Mouse (Mus musculus) brain, adult 2 months (tissue): ENCODE results near the gene Artn.

ENCODE experiments used
- DNase-seq: peaks from one replicate; pipeline ENCODE4 v3.0.0; 2011; ENCODE audit warnings: low read depth, low spot score

Artn gene

DNA sequence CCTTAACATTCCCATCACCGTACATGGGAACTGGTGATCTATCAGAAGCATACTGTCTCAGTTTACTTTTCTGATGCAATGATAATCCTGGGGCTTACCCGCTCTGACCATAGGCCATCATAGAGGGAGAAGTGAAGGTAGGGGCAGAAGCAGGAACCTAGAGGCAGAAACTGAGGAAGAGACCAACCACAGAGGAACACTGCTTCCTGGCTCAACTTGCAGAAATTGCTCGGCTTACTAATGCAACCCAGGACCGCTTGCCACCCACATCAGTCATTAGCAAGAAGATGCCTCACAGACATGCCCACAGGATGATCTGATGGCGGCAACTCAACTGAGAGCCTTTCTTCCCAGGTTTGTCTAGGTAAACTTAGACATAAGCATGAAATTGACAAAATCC is 10.8 kb downstream of the Artn start:
- DNase-seq = no peak

DNA sequence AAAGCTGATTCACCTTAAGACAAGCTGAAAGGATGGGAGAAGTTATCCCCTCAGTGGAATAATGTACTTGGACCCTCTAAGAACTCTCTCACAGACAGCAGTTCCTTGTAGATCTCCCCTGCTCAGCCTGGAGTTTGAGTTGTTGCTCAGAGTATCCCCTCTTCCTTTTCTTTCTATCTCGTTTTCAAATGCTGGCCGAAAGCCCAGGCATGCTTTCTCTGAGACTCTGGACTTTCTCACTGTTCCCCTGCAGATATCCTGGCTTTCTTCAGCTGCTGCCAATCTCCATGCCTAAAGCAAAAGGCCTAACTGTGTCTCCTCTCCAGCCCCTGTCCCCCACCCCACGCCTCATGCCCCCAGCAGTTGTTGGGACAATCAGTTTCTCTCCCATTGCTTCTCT is 11.3 kb downstream of the Artn start:
- DNase-seq = no peak

DNA sequence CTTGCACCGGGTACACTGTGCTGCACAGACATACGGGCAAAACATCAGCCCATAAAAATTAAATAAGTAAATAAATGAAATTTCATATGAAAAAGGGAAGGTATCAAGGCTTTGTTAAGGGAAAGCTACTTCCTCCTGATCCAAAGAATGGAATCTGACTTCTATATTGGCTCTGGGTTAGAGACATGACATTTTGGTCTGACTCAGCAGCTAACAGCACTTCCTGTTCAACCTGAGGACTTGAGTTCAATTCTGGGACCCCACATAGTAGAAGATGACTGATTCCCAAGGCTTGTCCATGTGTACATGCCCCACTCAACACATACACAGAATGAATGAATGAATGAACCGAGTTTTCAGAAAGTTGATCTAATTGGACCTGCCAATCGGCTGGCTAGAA is 11.7 kb downstream of the Artn start:
- no peak for DNase-seq

DNA sequence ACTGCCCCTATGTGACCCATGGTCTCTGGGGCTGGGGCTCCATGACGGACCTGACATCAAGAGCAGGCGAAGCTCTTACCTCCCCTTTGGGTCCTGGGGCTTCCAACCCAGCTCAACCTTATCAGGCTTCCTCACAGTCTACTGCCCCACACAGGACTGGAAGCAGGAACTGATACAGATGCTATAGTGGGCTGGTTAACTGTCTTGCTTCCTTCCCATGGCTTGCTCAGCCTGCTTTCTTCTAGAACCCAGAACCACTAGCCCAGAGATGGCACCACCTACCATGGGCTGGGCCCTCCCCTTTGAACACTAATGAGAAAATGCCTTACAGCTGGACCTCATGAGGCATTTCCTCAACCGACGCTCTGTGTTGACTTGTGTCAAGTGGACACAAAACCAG is 12.2 kb downstream of the Artn start:
- DNase-seq = no peak

DNA sequence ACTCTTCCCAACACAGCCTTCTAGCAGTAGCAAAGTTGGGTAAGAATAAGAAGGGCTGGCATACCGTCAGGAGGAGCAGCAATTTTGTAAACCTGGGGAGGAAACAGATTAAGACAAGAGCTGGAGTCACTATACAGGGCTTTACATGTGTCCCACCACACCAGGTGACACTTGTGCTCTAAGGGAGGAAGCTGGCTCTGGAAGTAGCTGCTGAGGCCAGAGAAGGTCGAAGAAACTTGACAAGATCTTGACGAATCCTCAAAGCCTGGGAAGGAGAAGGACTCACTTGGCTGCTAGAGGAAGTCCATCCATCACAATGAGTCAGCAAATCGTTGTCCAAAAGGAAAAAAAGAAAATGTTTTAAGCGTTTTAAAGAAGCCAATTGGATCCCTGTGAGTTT is 13.2 kb downstream of the Artn start:
- DNase-seq = no peak

DNA sequence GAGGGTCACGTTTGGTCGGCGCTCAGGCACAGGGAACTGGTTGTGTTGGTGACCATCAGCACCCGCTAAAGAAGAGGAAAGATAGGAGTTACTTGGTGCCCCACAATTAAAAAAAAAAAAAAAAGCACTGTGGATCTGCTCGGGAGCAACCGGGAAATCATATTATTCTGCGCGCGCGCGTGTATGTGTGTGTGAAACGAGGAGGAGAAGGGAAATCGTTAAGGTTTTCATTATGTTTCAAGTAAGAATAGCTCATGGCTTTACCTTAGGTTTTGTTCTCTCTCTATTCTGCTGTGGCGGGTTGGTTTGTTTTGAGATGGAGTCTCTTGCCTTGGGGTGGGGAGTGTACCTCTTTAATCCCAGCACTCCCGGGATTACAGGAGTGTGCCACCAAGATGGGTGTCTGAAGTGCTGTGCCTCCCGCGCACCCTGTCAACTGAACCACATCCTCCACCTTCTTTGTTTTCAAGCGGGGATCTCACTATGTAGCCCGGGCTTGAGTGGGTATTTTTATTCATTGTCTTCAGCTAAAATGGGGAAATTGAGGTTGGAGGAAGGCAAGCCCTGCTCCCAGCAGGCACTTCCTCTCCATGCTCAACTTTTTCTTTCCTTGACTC is 14.0 kb downstream of the Artn start:
- DNase-seq = peak; percentile 60

DNA sequence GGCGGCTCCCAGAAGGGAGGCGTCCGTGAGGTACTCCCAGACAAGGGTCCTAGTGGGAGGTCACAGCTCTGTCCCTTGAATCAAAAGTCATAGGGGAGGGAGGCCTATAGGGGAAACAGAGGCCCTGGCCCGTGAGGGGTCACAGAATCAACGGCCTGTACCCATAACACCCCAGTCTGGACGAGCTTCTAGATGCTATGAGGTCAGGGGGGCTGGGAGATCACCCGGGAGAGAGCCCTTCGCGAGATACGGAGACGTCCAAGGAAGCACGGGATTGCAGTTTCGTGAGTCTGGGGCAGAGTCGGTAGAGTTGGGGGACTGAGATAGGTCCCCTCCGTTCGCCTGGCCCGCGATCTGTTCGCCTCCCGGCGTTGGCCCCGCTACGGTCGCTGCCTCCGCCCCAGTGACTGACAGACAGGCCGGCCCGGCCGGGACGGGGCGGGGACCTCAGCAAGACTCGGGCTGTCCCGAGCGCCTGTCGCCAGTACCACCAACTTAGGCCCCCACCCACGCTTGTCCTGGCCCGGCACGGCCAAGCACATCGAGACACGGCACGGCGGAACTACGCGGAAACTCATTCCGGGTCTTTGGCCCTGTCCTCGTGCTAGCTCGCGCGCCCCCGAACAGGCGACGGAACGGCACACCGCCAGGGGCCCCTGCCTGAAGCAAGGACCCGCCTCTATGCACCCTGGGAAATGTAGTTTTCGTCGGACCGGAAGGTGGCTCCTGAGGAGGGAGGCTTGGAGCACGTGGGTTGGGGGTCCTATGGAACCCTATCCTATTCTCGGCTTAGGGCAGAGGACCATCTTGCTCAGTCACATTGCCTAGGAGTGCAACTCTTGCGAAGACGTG is 14.7 kb downstream of the Artn start, which contains the start of gene Ipo13:
Gene Ipo13 (minus strand): TSS at position 409 of the 852 bp plus-strand sequence.
- peak; percentile 97 for DNase-seq

DNA sequence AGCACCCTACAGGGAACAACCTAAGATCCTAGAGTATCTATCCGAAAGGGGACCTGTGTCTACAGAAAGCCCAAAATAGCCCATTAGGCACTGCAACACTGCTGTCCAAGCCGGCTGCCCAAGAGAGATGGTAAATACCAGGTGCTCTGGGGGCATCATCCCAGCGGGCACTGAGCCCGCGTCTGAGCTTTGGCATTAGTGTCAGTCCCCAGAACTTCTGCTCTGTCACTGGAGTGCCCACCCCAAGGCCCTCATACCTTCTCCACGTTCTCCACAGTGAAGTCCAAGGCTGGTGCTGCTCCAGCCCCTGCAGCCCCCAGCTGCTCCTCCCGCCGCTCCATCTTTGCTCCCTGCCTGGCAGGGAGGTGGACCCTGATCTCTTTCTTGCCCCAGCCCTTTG is 15.5 kb downstream of the Artn start:
- DNase-seq = peak; percentile 52

DNA sequence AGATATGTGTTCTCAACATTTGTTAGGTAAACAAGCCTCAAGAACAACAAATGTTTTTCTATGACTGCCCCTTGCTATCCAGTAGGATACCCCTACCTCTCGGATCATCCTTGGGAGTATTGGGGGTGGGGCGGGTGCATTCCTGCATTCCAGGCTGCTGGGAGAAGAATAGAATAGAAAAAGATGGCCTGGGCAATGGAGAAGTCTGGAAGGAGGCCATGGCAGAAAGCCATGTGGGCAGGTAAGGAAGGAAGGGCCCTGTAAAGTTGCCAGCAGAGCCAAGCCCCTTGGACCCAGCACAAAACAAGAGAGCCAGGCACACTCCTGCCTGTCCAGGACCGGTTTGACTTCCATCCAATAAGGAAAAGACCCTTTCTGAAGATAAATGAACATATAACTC is 16.1 kb downstream of the Artn start:
- DNase-seq = peak; percentile 79

DNA sequence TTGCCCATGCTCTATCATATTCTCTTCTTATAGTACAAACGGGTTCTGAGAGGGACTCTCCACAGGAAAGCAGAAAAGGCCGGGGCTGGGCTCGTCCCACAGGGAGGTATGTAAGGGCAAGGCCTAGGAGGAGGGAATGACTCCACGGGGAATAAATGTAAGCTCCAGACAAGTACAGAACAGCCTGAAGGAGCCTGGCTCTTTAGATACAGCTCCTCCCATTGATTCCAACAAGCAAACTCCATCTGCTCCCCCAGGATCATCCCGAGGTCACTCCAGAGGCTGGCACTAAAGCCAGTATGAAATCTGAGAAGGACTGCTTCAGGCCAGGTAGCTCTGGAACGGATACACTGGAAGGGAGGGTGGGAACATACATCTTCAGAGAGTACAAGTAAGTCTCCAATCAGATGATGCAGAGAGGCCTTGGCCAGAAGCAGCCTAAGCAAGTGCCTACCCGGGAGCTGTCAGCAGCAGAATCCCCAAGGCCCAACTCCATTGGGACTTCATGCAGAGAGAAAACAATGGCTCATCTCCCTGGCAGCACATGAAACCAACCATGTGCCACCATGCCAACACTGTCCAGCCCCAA is 16.8 kb downstream of the Artn start:
- DNase-seq = peak; percentile 56

DNA sequence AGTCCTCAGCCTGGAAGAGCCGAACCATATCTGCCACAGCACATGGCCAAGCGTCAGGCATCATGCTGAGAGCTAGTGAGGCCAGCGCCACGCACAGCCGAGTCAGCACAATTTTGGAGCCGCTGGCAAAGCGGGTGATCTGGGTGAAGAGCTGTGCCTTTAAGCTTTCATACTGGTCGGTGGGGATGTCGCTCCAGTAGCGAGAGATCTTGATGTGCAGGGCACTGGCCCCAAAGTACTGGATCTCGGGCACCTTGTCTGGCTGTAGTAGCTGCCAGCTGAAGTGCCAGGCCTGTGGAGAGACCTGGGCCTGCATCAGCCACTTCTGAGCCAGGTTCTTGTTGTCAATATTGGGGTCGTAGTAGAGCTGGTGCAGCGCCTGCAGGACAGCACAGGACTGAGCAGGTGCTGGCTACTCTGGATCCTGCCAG is 17.4 kb downstream of the Artn start:
- DNase-seq = peak; percentile 81

DNA sequence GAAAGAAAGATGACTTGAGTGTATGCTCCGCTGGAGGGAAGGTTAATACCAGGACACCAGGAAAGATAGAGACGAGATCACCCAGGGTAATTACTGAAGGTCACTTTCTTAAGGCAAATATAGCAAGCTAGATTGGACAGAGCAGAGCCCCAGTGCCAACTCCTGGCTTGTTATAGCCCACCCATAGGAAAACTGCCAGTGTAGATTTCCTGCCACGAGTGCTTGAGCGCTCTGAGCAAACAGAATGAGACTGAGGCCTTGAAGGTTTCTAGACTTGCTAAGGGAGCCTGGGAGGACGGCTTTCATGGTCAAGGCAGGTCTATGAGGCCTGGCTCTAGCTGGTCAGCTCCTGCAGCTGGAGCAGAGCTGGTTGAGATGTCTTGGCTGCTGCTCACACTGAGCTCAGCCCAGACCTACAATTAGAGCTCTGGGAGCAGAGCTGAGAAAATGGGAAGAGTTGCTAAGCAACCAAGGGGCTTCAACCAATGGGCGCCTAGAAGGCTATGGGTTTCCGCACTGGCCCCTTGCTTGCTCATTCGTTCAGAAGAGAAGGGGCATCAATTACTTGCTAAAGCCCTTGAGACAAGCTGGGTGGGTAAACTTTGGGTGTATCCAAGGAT is 20.6 kb downstream of the Artn start:
- DNase-seq = peak; percentile 87

DNA sequence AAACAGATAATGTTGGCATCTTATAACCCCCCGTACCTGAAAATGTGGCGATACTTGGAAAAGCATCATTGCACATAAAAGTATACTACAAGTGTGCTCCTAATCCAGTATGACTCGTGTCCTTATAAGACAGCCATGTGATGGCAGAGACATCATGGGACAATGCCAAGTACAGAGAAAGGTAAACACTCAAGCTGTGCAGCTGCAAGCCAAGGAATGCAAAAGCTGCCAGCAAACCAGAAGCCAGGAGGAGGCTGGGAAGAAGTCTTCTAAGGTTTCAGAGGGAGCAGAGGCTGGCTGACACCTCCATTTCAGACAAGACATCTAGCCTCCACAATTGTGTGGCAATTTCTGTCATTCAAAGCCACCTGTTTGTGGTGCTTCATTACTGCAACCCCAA is 23.4 kb downstream of the Artn start:
- peak; percentile 83 for DNase-seq

DNA sequence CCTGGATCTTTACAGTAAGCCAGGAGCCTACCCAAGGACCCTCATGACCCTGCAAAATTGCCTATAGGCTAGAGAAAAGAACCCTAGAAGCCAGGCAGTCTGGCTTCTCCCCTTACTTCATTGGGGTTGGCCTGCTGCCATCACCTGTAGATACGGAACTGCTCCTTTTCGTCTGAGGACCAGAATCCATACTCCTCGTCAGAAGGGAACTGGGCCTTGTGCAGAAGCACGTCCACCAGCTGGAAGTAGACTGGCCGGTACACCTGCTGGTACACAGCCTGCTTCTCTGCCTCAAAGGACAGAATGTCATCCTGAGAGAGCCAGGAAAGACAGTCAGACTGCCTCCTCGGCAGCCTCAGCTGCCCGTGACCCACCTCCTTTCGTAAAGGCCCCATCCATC is 24.8 kb downstream of the Artn start:
- peak; percentile 55 for DNase-seq

DNA sequence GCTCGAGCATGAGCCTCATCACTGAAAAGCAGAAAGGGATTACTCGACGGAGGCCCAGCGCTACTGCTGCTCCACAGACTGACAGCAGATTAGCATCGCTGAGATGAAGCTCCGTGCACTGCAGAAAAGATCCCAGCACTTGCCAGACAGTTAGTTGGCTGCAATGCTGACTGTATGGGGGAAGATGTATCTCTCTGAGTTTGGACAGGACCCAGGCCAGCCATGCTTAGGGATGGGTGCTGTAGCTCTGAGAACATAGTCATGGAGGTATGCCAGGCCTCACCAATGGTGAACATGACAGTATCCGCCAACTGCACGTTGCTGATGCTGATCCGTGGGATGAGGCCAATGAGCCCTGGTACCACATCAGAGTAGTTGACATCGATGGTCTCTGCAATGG is 25.5 kb downstream of the Artn start:
- DNase-seq = peak; percentile 82

DNA sequence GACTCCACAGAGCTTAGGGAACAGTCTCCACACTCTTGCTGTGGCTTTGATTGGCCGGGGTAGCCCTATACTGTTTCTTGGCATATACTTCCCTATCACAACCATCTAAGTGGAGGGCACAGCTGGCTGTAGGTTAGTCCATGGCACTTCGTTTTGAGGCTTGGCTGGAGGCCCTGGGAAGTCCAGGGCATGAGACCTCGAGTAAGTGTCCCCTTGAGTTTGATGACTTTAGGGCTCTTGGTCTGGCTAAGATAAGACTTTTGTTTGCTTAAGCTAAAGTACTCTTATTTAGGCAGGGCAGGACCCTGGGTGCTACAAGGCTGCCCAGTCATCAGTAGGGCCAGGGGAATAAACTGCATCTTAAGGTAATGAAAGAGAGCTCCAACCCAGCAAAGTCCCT is 31.5 kb downstream of the Artn start:
- no peak for DNase-seq

DNA sequence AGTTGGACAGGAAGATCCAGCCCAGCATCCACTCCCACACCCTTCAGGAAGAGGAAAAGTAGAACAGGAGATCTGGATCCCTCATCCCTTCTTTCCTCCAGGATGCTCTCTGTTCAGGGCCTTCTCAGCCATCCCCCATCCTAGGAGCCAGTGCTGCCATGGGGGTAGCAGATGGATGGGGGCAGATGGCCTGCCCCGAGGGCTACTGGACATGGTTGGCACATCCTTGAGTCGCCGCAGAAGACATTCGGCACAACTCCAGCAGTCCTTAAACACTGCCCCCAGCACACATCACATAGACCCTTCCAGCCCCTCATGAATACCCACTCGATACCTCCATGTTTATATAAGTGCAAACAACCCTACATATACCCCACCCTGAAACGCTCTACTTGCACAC is 33.5 kb downstream of the Artn start:
- DNase-seq = peak; percentile 85

DNA sequence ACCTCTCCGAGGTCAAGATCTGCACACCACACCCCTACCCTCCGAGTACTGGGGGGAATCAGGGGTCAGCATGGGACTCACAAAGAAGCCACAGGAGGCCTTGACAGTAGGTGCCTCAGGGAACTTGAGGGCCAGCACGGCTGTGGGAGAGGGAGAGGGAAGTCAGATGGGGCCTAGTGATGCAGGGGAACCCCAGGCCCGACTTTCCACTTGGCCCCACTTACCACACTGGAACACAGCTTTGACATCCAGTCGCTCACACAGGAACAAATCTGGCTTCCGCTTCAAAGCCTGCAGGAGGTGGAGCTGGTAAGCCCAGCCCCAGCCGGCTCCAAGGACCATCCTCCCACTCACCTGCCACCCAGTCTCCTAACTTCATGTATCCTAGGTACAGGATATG is 34.2 kb downstream of the Artn start:
- DNase-seq = no peak

DNA sequence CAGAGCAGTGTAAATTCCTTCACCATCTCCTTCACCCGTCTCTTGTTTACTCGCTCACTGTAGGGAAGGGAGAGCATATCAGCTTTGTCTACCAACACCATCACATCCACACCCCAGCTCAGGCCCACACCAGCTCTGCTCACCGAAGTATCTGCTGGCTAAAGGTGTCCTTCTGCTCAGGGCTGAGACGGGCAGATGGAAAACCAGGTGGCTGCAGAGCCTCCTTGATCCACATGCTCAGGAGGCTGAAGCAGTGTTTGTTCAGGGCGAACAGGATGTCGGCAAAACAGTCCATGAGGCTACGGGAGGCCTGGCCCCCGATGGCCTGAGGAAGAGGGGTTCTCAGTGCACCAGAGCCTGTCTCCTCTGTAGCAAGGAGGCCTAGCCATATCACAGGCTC is 35.0 kb downstream of the Artn start:
- peak; percentile 61 for DNase-seq

DNA sequence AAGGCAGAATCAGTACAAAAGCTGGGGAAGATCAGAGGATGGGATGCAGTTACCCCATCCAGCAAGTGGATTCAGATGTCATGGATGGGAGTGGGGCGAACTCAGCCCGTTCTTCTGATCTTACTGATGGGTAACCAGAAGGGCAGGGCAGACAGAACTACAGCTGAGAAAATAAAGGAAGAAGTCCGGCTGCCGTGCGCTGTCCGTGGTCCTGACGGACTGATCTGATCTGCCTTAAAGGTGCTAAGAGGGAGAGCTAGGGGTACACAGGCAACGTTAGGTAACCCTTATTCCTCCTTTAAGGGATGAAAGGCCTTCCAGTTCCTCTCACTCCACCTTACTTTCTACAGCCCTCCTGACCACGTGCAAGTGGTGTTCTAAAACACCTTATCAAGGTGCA is 36.2 kb downstream of the Artn start:
- no peak for DNase-seq

DNA sequence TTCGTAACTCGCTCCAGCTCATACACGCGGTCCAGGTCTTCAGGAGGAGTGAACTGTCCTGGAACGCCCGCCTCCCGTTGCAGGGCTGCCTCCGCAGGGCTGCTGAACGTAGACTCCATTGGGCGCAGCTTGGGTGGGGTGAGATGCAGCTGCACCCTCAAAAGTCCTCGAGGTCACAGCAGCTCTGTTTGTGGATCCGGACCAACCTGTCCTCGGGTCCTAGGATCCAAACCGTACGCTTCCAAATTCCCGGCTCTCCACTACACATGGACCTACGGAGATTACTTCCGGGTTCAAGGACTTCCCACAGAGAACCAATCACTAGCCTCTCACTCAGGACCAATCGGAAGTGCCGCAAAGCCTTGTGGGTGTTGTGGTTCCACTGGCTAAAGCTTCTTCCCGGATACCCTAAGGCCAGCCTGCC is 37.8 kb downstream of the Artn start, which contains the start of gene Dph2:
Gene Dph2 (minus strand): TSS at position 295 of the 424 bp plus-strand sequence.
- peak; percentile 98 for DNase-seq

DNA sequence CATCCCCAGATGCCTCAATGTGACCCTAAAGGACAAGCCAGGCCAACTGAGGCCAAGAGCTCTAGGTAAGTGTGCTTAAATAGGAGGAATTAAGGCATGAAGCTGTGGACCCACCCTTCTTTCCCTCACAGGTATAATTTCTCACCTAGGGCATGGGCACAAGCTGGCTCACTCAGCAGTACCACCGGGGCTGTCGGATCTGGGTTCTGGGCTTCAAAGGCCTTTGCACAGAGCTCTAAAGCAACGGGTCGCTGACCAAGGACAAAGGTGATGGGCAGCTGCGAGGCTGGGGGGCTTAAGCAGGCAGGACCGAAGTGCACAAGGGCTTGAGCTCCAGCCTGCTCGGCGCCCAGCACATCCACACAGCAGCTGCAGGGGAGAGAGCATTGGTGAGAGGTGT is 38.8 kb downstream of the Artn start:
- DNase-seq = no peak
